Mouse (Mus musculus) layer of hippocampus, adult 18-20 months (tissue): ENCODE results near the gene Nckipsd. TPM values are rescaled to one million over a fixed set of nuclear protein-coding genes. Genes with fewer than 3 reads are reported as not detected.

Experiments
- DNase-seq, 2 experiments: peaks; one replicate each; pipeline ENCODE4 v3.0.0; 2022; ENCODE audit warnings: low spot score in 2 of 2
- long read RNA-seq: library from polyadenylated mRNA; stranded (forward); transcript quantifications from one replicate; pipeline ENCODE4 v2.0.0, GENCODE M21; 2021
- total RNA-seq, 2 experiments: library from RNA; stranded (reverse); gene quantifications; 2 replicates each; pipeline ENCODE4 v1.2.3; 2021

Gene Nckipsd
- total RNA-seq = 10 to 100 TPM; 75.6 to 78.8 TPM
- long read RNA-seq, transcript Nckipsd-201 (13 exons, 3,360 nt) = major isoform, 186 of 242 reads
- long read RNA-seq, partial matches to known transcripts = 12 of 242 reads
- long read RNA-seq, other reads (novel, unspliced or antisense) = 44 of 242 reads

- DNase-seq = peak; percentile 89 to 95
Measured at GRCm38 (mm10) chr9:108808163-108808665, at the start of gene Nckipsd. Gene Nckipsd, plus strand, starts transcription at chr9:108808368.

- no peak for DNase-seq
Measured at GRCm38 (mm10) chr9:108759121-108759520, 49.0 kb upstream of the Nckipsd start.

GRCm38 (mm10) chr9:108759805-108760204, 48.4 kb upstream of the Nckipsd start:
- no peak for DNase-seq

- DNase-seq = no peak
Measured at GRCm38 (mm10) chr9:108761561-108761960, 46.6 kb upstream of the Nckipsd start.

GRCm38 (mm10) chr9:108764971-108765370, 43.2 kb upstream of the Nckipsd start:
- no peak for DNase-seq

GRCm38 (mm10) chr9:108776614-108777013, 31.6 kb upstream of the Nckipsd start:
- DNase-seq = no peak

- no peak for DNase-seq
Measured at GRCm38 (mm10) chr9:108777276-108777675, 30.9 kb upstream of the Nckipsd start.

GRCm38 (mm10) chr9:108780959-108781358, 27.2 kb upstream of the Nckipsd start:
- DNase-seq = no peak

GRCm38 (mm10) chr9:108781891-108782290, 26.3 kb upstream of the Nckipsd start:
- no peak for DNase-seq

GRCm38 (mm10) chr9:108782836-108783547, 25.2 kb upstream of the Nckipsd start:
- no peak for DNase-seq

- DNase-seq = peak; percentile 97
Measured at GRCm38 (mm10) chr9:108783548-108784463, 24.4 kb upstream of the Nckipsd start, which contains the start of gene Ip6k2. Gene Ip6k2, plus strand, starts transcription at chr9:108783796.

- DNase-seq = no peak
Measured at GRCm38 (mm10) chr9:108785416-108785815, 22.8 kb upstream of the Nckipsd start.

GRCm38 (mm10) chr9:108786494-108786893, 21.7 kb upstream of the Nckipsd start:
- DNase-seq = no peak

GRCm38 (mm10) chr9:108787080-108787479, 21.1 kb upstream of the Nckipsd start:
- DNase-seq = no peak

- no peak for DNase-seq
Measured at GRCm38 (mm10) chr9:108788713-108789112, 19.5 kb upstream of the Nckipsd start.

GRCm38 (mm10) chr9:108792307-108792706, 15.9 kb upstream of the Nckipsd start:
- no peak for DNase-seq

- DNase-seq = no peak
Measured at GRCm38 (mm10) chr9:108792730-108793129, 15.4 kb upstream of the Nckipsd start.

- no peak for DNase-seq
Measured at GRCm38 (mm10) chr9:108795281-108795680, 12.9 kb upstream of the Nckipsd start.

- DNase-seq = peak in 1 of 2 experiments; percentile 70
Measured at GRCm38 (mm10) chr9:108795762-108796161, 12.4 kb upstream of the Nckipsd start.

GRCm38 (mm10) chr9:108796351-108796981, 11.7 kb upstream of the Nckipsd start:
- peak; percentile 57 to 86 for DNase-seq

GRCm38 (mm10) chr9:108797477-108797876, 10.7 kb upstream of the Nckipsd start:
- DNase-seq = peak in 1 of 2 experiments; percentile 72
